Mouse (Mus musculus): ENCODE measurements at regions not wholly inside any gene's neighbourhood (a gene's known extent, or its start where the extent isn't known, plus 50 kb on each side); places are given as distances from the start of the nearest gene placed in this dataset.

DNA sequence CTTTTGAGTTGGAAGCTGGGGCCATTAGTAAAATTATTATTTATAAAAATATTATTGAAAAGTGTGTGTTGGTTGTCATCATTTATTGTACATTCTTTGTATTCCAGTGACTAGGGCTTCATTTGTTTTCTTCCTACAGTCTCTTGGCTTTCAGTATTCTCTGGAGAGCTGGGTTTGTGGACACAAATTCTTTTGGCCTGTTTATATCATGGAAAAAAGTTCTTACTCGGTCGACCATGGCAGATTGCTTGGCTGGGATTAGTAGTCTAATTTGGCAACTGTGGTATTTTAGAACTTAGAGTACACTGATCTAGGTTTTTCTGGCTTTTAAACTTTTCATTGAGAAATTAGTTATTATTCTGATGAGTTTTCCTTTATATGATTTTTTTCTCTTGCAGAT, 183.6 kb downstream of the 1700064H15Rik start:
- ATAC-seq (no peak), DNase-seq (no peak)
- 27% methylated on average over 2 of the region's 2 CpGs for WGBS
- no peak for TF ChIP-seq CTCF (IDR thresholded peaks at IDR 0.05; ENCODE audit: low read depth)
- Histone ChIP-seq H3K27me3 (ENCODE audit: insufficient read depth, low read length) (no peaks in the 10 kb centered on the region), H3K9ac (no peak overlapping the region), H3K9me3 (ENCODE audit: low read length) (no peaks in the 10 kb centered on the region), H3K4me2 (ENCODE audit: low read depth) (no peak overlapping the region), H3K4me3 (ENCODE audit: low read depth, low read length) (no peak overlapping the region), H3K36me3 (ENCODE audit: insufficient read depth) (no peaks in the 10 kb centered on the region), H3K4me1 (ENCODE audit: insufficient read depth) (no peaks in the 10 kb centered on the region), H3K27ac (ENCODE audit: low read depth, low read length) (no peak overlapping the region)

GRCm38 (mm10) chr3:19441827-19442226, 186.7 kb downstream of the 1700064H15Rik start:
- DNase-seq (no peak), ATAC-seq (no peak)
- TF ChIP-seq CTCF (IDR thresholded peaks at IDR 0.05; ENCODE audit: low read depth) = no peak
- Histone ChIP-seq H3K4me3 (ENCODE audit: low read depth, low read length) (no peak overlapping the region), H3K9ac (no peak overlapping the region), H3K4me2 (ENCODE audit: low read depth) (no peak overlapping the region), H3K36me3 (ENCODE audit: insufficient read depth) (no peaks in the 10 kb centered on the region), H3K9me3 (ENCODE audit: low read length) (no peaks in the 10 kb centered on the region), H3K4me1 (ENCODE audit: insufficient read depth) (no peaks in the 10 kb centered on the region), H3K27ac (ENCODE audit: low read depth, low read length) (no peak overlapping the region), H3K27me3 (ENCODE audit: insufficient read depth, low read length) (no peaks in the 10 kb centered on the region)
- 65% methylated on average over 1 of the region's 1 CpGs for WGBS

- 82% methylated on average over 4 of the region's 4 CpGs for WGBS
- H3K36me3 ChIP-seq (ENCODE audit: insufficient read depth) = no peaks in the 10 kb centered on the region
These were observed 198.3 kb downstream of the 1700064H15Rik start for GRCm38 (mm10) chr3:19430159-19430558.

DNA sequence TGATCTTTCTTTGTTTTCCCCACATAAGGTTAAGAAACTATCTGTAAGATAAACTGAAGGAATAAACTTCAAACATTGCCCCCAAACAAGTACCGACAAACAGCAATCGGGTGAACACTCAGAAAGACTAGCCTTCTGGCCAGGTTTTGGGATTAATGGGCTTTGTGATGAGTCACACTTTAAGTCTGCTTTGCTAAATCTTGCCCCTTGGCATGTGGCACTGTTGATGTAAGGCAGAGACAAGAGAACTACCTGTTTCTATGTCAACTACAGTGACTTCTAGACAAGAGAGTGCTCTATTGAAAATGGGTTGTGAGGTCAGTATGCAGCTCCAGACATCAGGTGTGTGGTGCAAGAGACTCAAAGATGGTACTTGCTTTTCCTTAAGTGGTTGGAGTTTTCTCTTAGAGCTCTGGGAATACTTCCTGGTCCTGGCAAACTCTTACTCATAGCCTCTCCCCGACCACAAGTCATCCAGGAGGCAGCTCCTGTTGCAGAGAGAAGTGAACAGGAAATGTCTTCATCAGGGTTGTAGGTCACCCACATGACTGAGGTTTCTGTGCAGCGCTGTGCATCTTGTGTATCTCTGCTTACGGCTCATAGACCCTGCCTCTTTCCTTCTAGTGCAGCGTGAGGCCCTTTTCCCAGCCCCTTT, 198.9 kb downstream of the 1700064H15Rik start:
- Histone ChIP-seq H3K36me3 (ENCODE audit: insufficient read depth) (no peaks in the 10 kb centered on the region), H3K4me2 (ENCODE audit: low read depth) (no peak overlapping the region), H3K9me3 (ENCODE audit: low read length) (no peaks in the 10 kb centered on the region), H3K9ac (no peak overlapping the region), H3K4me1 (ENCODE audit: insufficient read depth) (no peaks in the 10 kb centered on the region), H3K27me3 (ENCODE audit: insufficient read depth, low read length) (no peaks in the 10 kb centered on the region), H3K4me3 (ENCODE audit: low read depth, low read length) (no peak overlapping the region), H3K27ac (ENCODE audit: low read depth, low read length) (no peak overlapping the region)
- ATAC-seq (no peak), DNase-seq (no peak)
- WGBS = 87% methylated on average over 6 of the region's 6 CpGs
- TF ChIP-seq CTCF (IDR thresholded peaks at IDR 0.05; ENCODE audit: low read depth) = no peak

More at GRCm38 (mm10) chr3:19430159-19430558, 198.3 kb downstream of the 1700064H15Rik start:
- Histone ChIP-seq H3K4me1 (ENCODE audit: insufficient read depth) (no peaks in the 10 kb centered on the region), H3K4me2 (ENCODE audit: low read depth) (no peak overlapping the region), H3K27ac (ENCODE audit: low read depth, low read length) (no peak overlapping the region), H3K4me3 (ENCODE audit: low read depth, low read length) (no peak overlapping the region), H3K9me3 (ENCODE audit: low read length) (no peaks in the 10 kb centered on the region), H3K27me3 (ENCODE audit: insufficient read depth, low read length) (no peaks in the 10 kb centered on the region), H3K9ac (no peak overlapping the region)
- DNase-seq (no peak), ATAC-seq (no peak)
- TF ChIP-seq CTCF (IDR thresholded peaks at IDR 0.05; ENCODE audit: low read depth) = no peak

DNA sequence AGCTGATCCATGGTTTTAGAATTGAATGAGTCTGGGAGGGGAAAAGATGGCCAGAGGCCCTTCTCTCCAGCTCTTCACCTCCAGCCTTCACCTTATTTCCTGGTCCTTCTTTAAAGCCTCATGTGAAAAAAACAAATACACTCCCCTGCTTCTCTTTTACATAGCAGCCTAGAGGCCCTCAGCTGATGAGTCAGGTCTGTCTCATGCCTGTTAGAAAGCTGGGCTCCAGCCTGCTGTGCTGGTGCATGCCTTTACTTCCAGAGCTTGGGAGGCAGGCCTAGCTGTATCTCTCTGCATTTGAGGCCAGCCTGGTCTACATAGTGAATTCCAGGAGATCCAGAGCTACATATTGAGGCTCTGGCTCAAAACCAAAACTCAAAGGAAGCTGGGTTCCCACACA, 199.5 kb downstream of the 1700064H15Rik start:
- Histone ChIP-seq H3K9me3 (ENCODE audit: low read length) (no peaks in the 10 kb centered on the region), H3K27ac (ENCODE audit: low read depth, low read length) (no peak overlapping the region), H3K4me2 (ENCODE audit: low read depth) (no peak overlapping the region), H3K27me3 (ENCODE audit: insufficient read depth, low read length) (no peaks in the 10 kb centered on the region), H3K36me3 (ENCODE audit: insufficient read depth) (no peaks in the 10 kb centered on the region), H3K4me3 (ENCODE audit: low read depth, low read length) (no peak overlapping the region), H3K9ac (no peak overlapping the region), H3K4me1 (ENCODE audit: insufficient read depth) (no peaks in the 10 kb centered on the region)
- DNase-seq (no peak), ATAC-seq (no peak)
- TF ChIP-seq CTCF (IDR thresholded peaks at IDR 0.05; ENCODE audit: low read depth) = no peak

DNA sequence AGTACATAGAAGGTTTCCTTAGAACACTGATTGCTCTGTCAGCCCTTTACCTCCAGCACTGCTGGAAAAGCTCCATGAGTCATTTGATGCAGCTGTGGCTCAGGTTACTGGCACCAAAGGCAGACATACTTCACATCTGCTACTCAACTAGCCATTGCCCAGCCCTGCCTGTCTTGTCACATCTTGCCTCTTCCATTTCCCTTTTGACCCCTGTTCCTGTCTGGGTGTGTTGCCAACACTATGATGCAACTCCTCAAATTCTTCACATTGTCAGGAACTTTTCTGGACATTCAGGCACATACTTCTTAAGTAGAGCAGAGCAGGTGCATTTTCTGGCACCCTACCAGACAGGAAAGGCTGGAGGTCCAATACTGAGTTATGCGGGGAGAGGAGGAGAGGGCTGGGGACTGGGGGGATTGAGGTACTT, 202.3 kb downstream of the 1700064H15Rik start:
- Histone ChIP-seq H3K9me3 (ENCODE audit: low read length) (no peaks in the 10 kb centered on the region), H3K4me2 (ENCODE audit: low read depth) (no peak overlapping the region), H3K27me3 (ENCODE audit: insufficient read depth, low read length) (no peaks in the 10 kb centered on the region), H3K4me1 (ENCODE audit: insufficient read depth) (no peaks in the 10 kb centered on the region), H3K36me3 (ENCODE audit: insufficient read depth) (no peaks in the 10 kb centered on the region), H3K4me3 (ENCODE audit: low read depth, low read length) (no peak overlapping the region), H3K27ac (ENCODE audit: low read depth, low read length) (no peak overlapping the region), H3K9ac (no peak overlapping the region)
- TF ChIP-seq CTCF (IDR thresholded peaks at IDR 0.05; ENCODE audit: low read depth) = no peak
- 94% methylated on average over 1 of the region's 1 CpGs for WGBS
- DNase-seq (no peak), ATAC-seq (no peak)

DNA sequence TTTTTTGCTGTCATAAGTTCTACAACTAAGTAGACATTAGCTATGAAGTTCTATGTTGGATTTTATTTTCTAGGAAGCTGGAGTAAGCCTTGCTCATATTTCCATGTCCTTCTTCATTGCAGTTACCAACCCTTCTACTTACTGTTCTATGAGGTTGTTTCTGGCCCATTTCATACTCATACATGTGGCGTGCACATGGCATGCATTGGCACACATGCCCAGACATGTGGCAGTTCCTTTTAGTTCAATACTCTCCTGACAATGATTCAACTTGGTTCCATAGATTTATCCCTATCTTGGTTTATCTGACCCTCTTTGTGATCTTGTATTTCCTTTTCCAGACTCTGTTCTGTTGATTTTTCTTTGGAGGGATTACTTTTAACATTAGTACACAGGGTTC, 203.2 kb downstream of the 1700064H15Rik start:
- H3K4me1 ChIP-seq (ENCODE audit: insufficient read depth) = no peaks in the 10 kb centered on the region
- no peak for ATAC-seq
- H3K9ac ChIP-seq = no peak overlapping the region
- no peak for TF ChIP-seq CTCF (IDR thresholded peaks at IDR 0.05; ENCODE audit: low read depth)
- WGBS = 100% methylated on average over 1 of the region's 1 CpGs
- no peak overlapping the region for H3K27ac ChIP-seq (ENCODE audit: low read depth, low read length)
- no peak overlapping the region for H3K4me2 ChIP-seq (ENCODE audit: low read depth)
- H3K27me3 ChIP-seq (ENCODE audit: insufficient read depth, low read length) = no peaks in the 10 kb centered on the region
- no peaks in the 10 kb centered on the region for H3K9me3 ChIP-seq (ENCODE audit: low read length)
- no peaks in the 10 kb centered on the region for H3K36me3 ChIP-seq (ENCODE audit: insufficient read depth)
- no peak for DNase-seq
- no peak overlapping the region for H3K4me3 ChIP-seq (ENCODE audit: low read depth, low read length)

Measured in forebrain, postnatal 0 days (tissue).